Mouse (Mus musculus): ENCODE results near the gene Tenm2. TPM values are rescaled to one million over a fixed set of nuclear protein-coding genes. Genes with fewer than 3 reads are reported as not detected.

Gene Tenm2
- polyA plus RNA-seq, 1 experiment: not detected

DNA sequence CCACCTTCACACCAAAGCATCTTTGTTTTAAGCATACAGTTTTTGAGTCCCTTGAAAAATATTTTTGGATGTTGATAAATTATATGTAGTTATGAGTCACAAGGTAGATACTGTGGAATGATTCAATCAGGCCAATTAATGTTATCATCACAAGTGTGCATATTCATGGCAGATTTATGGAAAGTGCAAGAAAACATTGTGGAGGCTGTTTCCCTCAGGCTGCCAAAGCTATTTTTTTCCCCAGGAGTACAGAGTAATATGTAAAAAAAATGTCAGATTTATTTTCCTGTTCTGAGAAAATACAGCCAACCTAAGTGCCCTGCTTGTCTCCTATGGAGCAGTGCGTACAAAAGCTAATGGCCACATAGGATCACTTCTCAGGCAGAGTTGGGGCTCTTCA, 882.5 kb downstream of the Tenm2 start:
- Histone ChIP-seq H3K27ac (ENCODE audit: control insufficient read depth, insufficient read depth, low read depth, low read length, poor library complexity) (no peak overlapping the region), H3K4me3 (replicated peaks; ENCODE audit: control insufficient read depth, low read depth, low read length) (no peak overlapping the region), H3K4me1 (ENCODE audit: control insufficient read depth, insufficient read depth, low read length) (no peaks in the 10 kb centered on the region)
- WGBS: 83% methylated on average over 1 of the region's 1 CpGs
- TF ChIP-seq CTCF (IDR thresholded peaks at IDR 0.05; ENCODE audit: control insufficient read depth, insufficient read depth, low read length): no peak
- TF ChIP-seq POLR2A (IDR thresholded peaks at IDR 0.05; ENCODE audit: borderline replicate concordance, control insufficient read depth, low read depth, low read length): no peak

DNA sequence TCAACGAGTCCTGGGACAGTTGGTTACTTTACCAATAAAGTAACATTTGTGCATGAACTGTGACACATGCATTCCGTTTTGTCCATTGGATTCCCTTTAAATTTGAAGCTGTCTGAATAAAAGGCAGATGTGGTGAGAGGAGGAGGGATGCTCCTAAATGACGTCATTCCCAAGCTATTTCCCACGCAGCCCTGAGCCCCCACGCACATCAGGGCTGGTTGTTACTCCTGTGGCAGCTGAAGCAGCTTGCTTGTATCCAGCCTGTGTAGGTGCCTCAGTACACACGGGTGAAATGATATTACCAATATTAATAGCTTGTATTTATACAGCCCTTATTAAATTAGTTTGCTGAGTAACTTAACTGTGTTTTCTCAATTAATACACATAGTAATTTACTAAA, 884.0 kb downstream of the Tenm2 start:
- no peak for TF ChIP-seq POLR2A (IDR thresholded peaks at IDR 0.05; ENCODE audit: borderline replicate concordance, control insufficient read depth, low read depth, low read length)
- no peak for TF ChIP-seq CTCF (IDR thresholded peaks at IDR 0.05; ENCODE audit: control insufficient read depth, insufficient read depth, low read length)
- WGBS: 69% methylated on average over 6 of the region's 6 CpGs
- H3K27ac ChIP-seq (ENCODE audit: control insufficient read depth, insufficient read depth, low read depth, low read length, poor library complexity): no peak overlapping the region

GRCm38 (mm10) chr11:36351341-36351740, 884.4 kb downstream of the Tenm2 start:
- Histone ChIP-seq H3K4me1 (ENCODE audit: control insufficient read depth, insufficient read depth, low read length) (no peaks in the 10 kb centered on the region), H3K4me3 (replicated peaks; ENCODE audit: control insufficient read depth, low read depth, low read length) (no peak overlapping the region), H3K27ac (ENCODE audit: control insufficient read depth, insufficient read depth, low read depth, low read length, poor library complexity) (no peak overlapping the region)
- WGBS: 70% methylated on average over 6 of the region's 6 CpGs
- no peak for TF ChIP-seq CTCF (IDR thresholded peaks at IDR 0.05; ENCODE audit: control insufficient read depth, insufficient read depth, low read length)
- TF ChIP-seq POLR2A (IDR thresholded peaks at IDR 0.05; ENCODE audit: borderline replicate concordance, control insufficient read depth, low read depth, low read length): no peak

More for the DNA sequence above, 884.0 kb downstream of the Tenm2 start:
- Histone ChIP-seq H3K4me1 (ENCODE audit: control insufficient read depth, insufficient read depth, low read length) (no peaks in the 10 kb centered on the region), H3K4me3 (replicated peaks; ENCODE audit: control insufficient read depth, low read depth, low read length) (no peak overlapping the region)

- Histone ChIP-seq H3K27ac (ENCODE audit: control insufficient read depth, insufficient read depth, low read depth, low read length, poor library complexity) (no peak overlapping the region), H3K4me3 (replicated peaks; ENCODE audit: control insufficient read depth, low read depth, low read length) (no peak overlapping the region), H3K4me1 (ENCODE audit: control insufficient read depth, insufficient read depth, low read length) (no peaks in the 10 kb centered on the region)
- WGBS: 81% methylated on average over 1 of the region's 1 CpGs
- no peak for TF ChIP-seq POLR2A (IDR thresholded peaks at IDR 0.05; ENCODE audit: borderline replicate concordance, control insufficient read depth, low read depth, low read length)
- TF ChIP-seq CTCF (IDR thresholded peaks at IDR 0.05; ENCODE audit: control insufficient read depth, insufficient read depth, low read length): no peak
Observed at GRCm38 (mm10) chr11:36350264-36350663, 885.5 kb downstream of the Tenm2 start.

DNA sequence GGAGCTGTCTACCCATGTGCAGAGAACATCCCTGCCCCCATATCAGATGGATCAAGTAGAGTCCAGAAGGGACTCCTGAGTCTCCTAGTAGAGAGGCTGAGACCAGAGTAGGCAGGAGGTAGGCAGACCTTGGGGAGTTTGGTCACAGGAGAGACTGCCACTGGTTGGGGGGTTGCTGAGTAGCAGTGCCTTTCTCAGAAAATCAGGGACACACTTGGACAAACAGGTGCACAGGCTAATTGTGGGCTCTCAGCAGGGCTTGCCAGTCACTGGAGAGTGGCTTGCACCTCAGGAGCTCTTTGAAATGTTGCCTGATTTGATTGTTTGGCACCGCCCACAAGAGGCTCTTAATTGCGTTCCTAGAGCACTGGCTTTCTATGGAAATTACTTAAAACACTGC, 885.9 kb downstream of the Tenm2 start:
- no peak overlapping the region for H3K4me3 ChIP-seq (replicated peaks; ENCODE audit: control insufficient read depth, low read depth, low read length)
- H3K4me1 ChIP-seq (ENCODE audit: control insufficient read depth, insufficient read depth, low read length): no peaks in the 10 kb centered on the region
- TF ChIP-seq CTCF (IDR thresholded peaks at IDR 0.05; ENCODE audit: control insufficient read depth, insufficient read depth, low read length) (no peak), POLR2A (IDR thresholded peaks at IDR 0.05; ENCODE audit: borderline replicate concordance, control insufficient read depth, low read depth, low read length) (no peak)
- no peak overlapping the region for H3K27ac ChIP-seq (ENCODE audit: control insufficient read depth, insufficient read depth, low read depth, low read length, poor library complexity)
- 71% methylated on average over 2 of the region's 2 CpGs for WGBS

- TF ChIP-seq POLR2A (IDR thresholded peaks at IDR 0.05; ENCODE audit: borderline replicate concordance, control insufficient read depth, low read depth, low read length) (no peak), CTCF (IDR thresholded peaks at IDR 0.05; ENCODE audit: control insufficient read depth, insufficient read depth, low read length) (no peak)
- 76% methylated on average over 3 of the region's 3 CpGs for WGBS
- H3K4me1 ChIP-seq (ENCODE audit: control insufficient read depth, insufficient read depth, low read length): no peaks in the 10 kb centered on the region
- no peak overlapping the region for H3K27ac ChIP-seq (ENCODE audit: control insufficient read depth, insufficient read depth, low read depth, low read length, poor library complexity)
- H3K4me3 ChIP-seq (replicated peaks; ENCODE audit: control insufficient read depth, low read depth, low read length): no peak overlapping the region
Observed at GRCm38 (mm10) chr11:36341799-36342198, 894.0 kb downstream of the Tenm2 start.

GRCm38 (mm10) chr11:36338424-36338823, 897.3 kb downstream of the Tenm2 start:
- TF ChIP-seq CTCF (IDR thresholded peaks at IDR 0.05; ENCODE audit: control insufficient read depth, insufficient read depth, low read length) (no peak), POLR2A (IDR thresholded peaks at IDR 0.05; ENCODE audit: borderline replicate concordance, control insufficient read depth, low read depth, low read length) (no peak)
- 72% methylated on average over 4 of the region's 4 CpGs for WGBS
- no peak overlapping the region for H3K27ac ChIP-seq (ENCODE audit: control insufficient read depth, insufficient read depth, low read depth, low read length, poor library complexity)
- no peak overlapping the region for H3K4me3 ChIP-seq (replicated peaks; ENCODE audit: control insufficient read depth, low read depth, low read length)
- no peaks in the 10 kb centered on the region for H3K4me1 ChIP-seq (ENCODE audit: control insufficient read depth, insufficient read depth, low read length)

- 70% methylated on average over 6 of the region's 6 CpGs for WGBS
- H3K4me1 ChIP-seq (ENCODE audit: control insufficient read depth, insufficient read depth, low read length): no peaks in the 10 kb centered on the region
- TF ChIP-seq POLR2A (IDR thresholded peaks at IDR 0.05; ENCODE audit: borderline replicate concordance, control insufficient read depth, low read depth, low read length) (no peak), CTCF (IDR thresholded peaks at IDR 0.05; ENCODE audit: control insufficient read depth, insufficient read depth, low read length) (no peak)
- no peak overlapping the region for H3K4me3 ChIP-seq (replicated peaks; ENCODE audit: control insufficient read depth, low read depth, low read length)
- H3K27ac ChIP-seq (ENCODE audit: control insufficient read depth, insufficient read depth, low read depth, low read length, poor library complexity): no peak overlapping the region
Observed at GRCm38 (mm10) chr11:36337063-36337462, 898.7 kb downstream of the Tenm2 start.

DNA sequence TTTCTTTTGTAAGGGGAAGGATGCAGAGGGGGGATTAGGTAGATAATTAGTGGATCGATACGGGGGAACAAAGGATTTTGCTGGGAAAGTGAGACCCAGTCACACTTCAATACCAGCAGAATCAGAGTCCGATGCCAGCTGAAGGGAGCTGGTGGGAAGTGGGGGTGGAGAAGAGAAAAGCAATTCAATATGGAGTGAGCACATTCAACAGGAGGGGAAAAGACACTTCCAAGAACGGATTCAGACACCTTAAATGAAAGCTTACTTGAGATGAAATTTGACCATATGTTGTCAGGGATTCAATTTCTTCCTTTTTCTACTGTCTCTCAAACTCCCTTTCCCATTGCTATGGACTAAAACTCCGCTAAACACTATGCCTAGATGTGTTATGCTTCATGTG, 900.6 kb downstream of the Tenm2 start:
- no peaks in the 10 kb centered on the region for H3K4me1 ChIP-seq (ENCODE audit: control insufficient read depth, insufficient read depth, low read length)
- 64% methylated on average over 5 of the region's 5 CpGs for WGBS

More for the DNA sequence above, 900.6 kb downstream of the Tenm2 start:
- no peak for TF ChIP-seq CTCF (IDR thresholded peaks at IDR 0.05; ENCODE audit: control insufficient read depth, insufficient read depth, low read length)
- no peak for TF ChIP-seq POLR2A (IDR thresholded peaks at IDR 0.05; ENCODE audit: borderline replicate concordance, control insufficient read depth, low read depth, low read length)
- H3K4me3 ChIP-seq (replicated peaks; ENCODE audit: control insufficient read depth, low read depth, low read length): no peak overlapping the region
- H3K27ac ChIP-seq (ENCODE audit: control insufficient read depth, insufficient read depth, low read depth, low read length, poor library complexity): no peak overlapping the region

Data from bone marrow, adult 2 months (tissue).